Mouse (Mus musculus): ENCODE measurements around the gene Ahnak2. TPM values are rescaled to one million over a fixed set of nuclear protein-coding genes. Genes with fewer than 3 reads are reported as not detected.
"Not testable (repeated sequence)": the region's sequence is repeated elsewhere in the genome, so short reads cannot be mapped to it uniquely, and the experiment has no call there.

Ahnak2 gene
- total RNA-seq (2017) = 0.67 to 1.2 TPM in 2 of 3 replicates, not detected in the other

GRCm38 (mm10) chr12:112801864-112802846 is at the start of gene Ahnak2:
Gene Ahnak2 (minus strand): TSS chr12:112802657.
- ATAC-seq (replicated peaks; ENCODE audit: insufficient number of reproducible peaks, low FRiP score, low TSS enrichment, poor library complexity, severe bottlenecking) = no peak

GRCm38 (mm10) chr12:112851116-112851515 is 48.7 kb upstream of the Ahnak2 start:
- ATAC-seq (replicated peaks; ENCODE audit: insufficient number of reproducible peaks, low FRiP score, low TSS enrichment, poor library complexity, severe bottlenecking) = no peak

GRCm38 (mm10) chr12:112850344-112850743 is 47.9 kb upstream of the Ahnak2 start:
- no peak for ATAC-seq (replicated peaks; ENCODE audit: insufficient number of reproducible peaks, low FRiP score, low TSS enrichment, poor library complexity, severe bottlenecking)

- ATAC-seq (replicated peaks; ENCODE audit: insufficient number of reproducible peaks, low FRiP score, low TSS enrichment, poor library complexity, severe bottlenecking) = peak; percentile 29; the same call in 1 of the 2 replicates
These were observed 47.0 kb upstream of the Ahnak2 start for GRCm38 (mm10) chr12:112849235-112850022.

- peak; percentile 73 for ATAC-seq (replicated peaks; ENCODE audit: insufficient number of reproducible peaks, low FRiP score, low TSS enrichment, poor library complexity, severe bottlenecking)
These were observed 45.4 kb upstream of the Ahnak2 start for GRCm38 (mm10) chr12:112847880-112848279.

GRCm38 (mm10) chr12:112843803-112844202 is 41.3 kb upstream of the Ahnak2 start:
- peak; percentile 68 for ATAC-seq (replicated peaks; ENCODE audit: insufficient number of reproducible peaks, low FRiP score, low TSS enrichment, poor library complexity, severe bottlenecking)

- ATAC-seq (replicated peaks; ENCODE audit: insufficient number of reproducible peaks, low FRiP score, low TSS enrichment, poor library complexity, severe bottlenecking) = not testable (repeated sequence)
These were observed 39.7 kb upstream of the Ahnak2 start for GRCm38 (mm10) chr12:112842128-112842527.

- ATAC-seq (replicated peaks; ENCODE audit: insufficient number of reproducible peaks, low FRiP score, low TSS enrichment, poor library complexity, severe bottlenecking) = not testable (repeated sequence)
These were observed 39.0 kb upstream of the Ahnak2 start for GRCm38 (mm10) chr12:112841338-112841892.

- peak; percentile 82 for ATAC-seq (replicated peaks; ENCODE audit: insufficient number of reproducible peaks, low FRiP score, low TSS enrichment, poor library complexity, severe bottlenecking)
These were observed 38.0 kb upstream of the Ahnak2 start for GRCm38 (mm10) chr12:112840209-112841086.

GRCm38 (mm10) chr12:112835046-112835445 is 32.6 kb upstream of the Ahnak2 start:
- ATAC-seq (replicated peaks; ENCODE audit: insufficient number of reproducible peaks, low FRiP score, low TSS enrichment, poor library complexity, severe bottlenecking) = no peak

- no peak for ATAC-seq (replicated peaks; ENCODE audit: insufficient number of reproducible peaks, low FRiP score, low TSS enrichment, poor library complexity, severe bottlenecking)
These were observed 31.1 kb upstream of the Ahnak2 start for GRCm38 (mm10) chr12:112833527-112833926.

- no peak for ATAC-seq (replicated peaks; ENCODE audit: insufficient number of reproducible peaks, low FRiP score, low TSS enrichment, poor library complexity, severe bottlenecking)
These were observed 30.0 kb upstream of the Ahnak2 start for GRCm38 (mm10) chr12:112832411-112832810.

- no peak for ATAC-seq (replicated peaks; ENCODE audit: insufficient number of reproducible peaks, low FRiP score, low TSS enrichment, poor library complexity, severe bottlenecking)
These were observed 28.1 kb upstream of the Ahnak2 start for GRCm38 (mm10) chr12:112830570-112830969.

- ATAC-seq (replicated peaks; ENCODE audit: insufficient number of reproducible peaks, low FRiP score, low TSS enrichment, poor library complexity, severe bottlenecking) = no peak
These were observed 27.7 kb upstream of the Ahnak2 start for GRCm38 (mm10) chr12:112830141-112830540.

- ATAC-seq (replicated peaks; ENCODE audit: insufficient number of reproducible peaks, low FRiP score, low TSS enrichment, poor library complexity, severe bottlenecking) = peak; percentile 88
These were observed 26.9 kb upstream of the Ahnak2 start, which contains the start of gene Cdca4 for GRCm38 (mm10) chr12:112829244-112829864. Gene Cdca4 (minus strand): TSS chr12:112829423.

GRCm38 (mm10) chr12:112828501-112829243 is 26.2 kb upstream of the Ahnak2 start:
- peak; percentile 28; the same call in 1 of the 2 replicates for ATAC-seq (replicated peaks; ENCODE audit: insufficient number of reproducible peaks, low FRiP score, low TSS enrichment, poor library complexity, severe bottlenecking)

GRCm38 (mm10) chr12:112825901-112826300 is 23.4 kb upstream of the Ahnak2 start:
- no peak for ATAC-seq (replicated peaks; ENCODE audit: insufficient number of reproducible peaks, low FRiP score, low TSS enrichment, poor library complexity, severe bottlenecking)
